In the genomic region with DNA sequence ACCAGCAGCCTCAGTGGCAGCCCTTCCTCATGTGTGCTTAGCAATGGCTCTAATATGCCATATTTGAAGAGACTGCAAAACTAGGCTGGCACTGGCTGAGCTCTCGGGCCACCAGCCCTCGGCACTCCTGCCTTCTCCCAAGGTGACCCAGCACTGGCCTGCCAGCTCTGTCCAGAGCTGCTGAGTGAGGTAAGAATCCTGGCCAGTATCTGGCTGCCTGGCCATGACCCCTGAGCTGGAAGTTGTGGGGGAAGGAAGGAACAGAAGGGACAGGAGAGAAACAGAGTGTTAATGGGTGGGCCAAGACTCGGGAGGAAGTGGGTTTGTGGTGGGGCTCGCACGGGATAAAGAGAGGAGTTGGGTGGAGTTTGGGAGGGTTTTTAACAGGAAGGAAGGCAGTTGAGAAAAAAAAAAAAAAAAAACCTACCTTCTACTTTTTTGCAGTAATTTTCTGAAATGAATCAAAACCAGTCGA, we compare ENCODE assay signal across 9 mouse cellular contexts. TPM values are rescaled to one million over a fixed set of nuclear protein-coding genes. Genes with fewer than 3 reads are reported as not detected.
DNase-seq lines count a peak whose midpoint lies in the region; ATAC-seq and TF ChIP-seq lines count a peak whose summit lies in the region.
"Had no signal": no experiment of that assay in that cellular context is flagged by ENCODE, and none has a peak within 500 bp of the region (broad histone marks: within the 10 kb centered on the region; RNA-seq: fewer than 3 reads in every experiment).

No protein-coding gene starts in this region.

- peak overlapping the region; percentile 1; the same call in 1 of the 2 replicates for H3K27ac ChIP-seq in ES-E14 (ENCODE audit: insufficient read depth, low read depth, low read length, poor library complexity, severe bottlenecking)
- H3K27ac ChIP-seq in embryonic facial prominence, embryonic 10.5 days (replicated peaks), result peak overlapping the region; percentile 7; the same call in 1 of the 2 replicates
- peak overlapping the region; percentile 96 for H3K27ac ChIP-seq in liver, postnatal 0 days (ENCODE audit: low read depth)
- H3K27ac ChIP-seq: neural tube, embryonic 13.5 days had no signal

- in situ Hi-C loops in ES-E14 (cut with MboI; ENCODE audit: low sequenced_read_pairs in 2 of 2, unreplicated experiment in 2 of 2), result no loop called here

- H3K9ac ChIP-seq in ES-E14 (ENCODE audit: insufficient read depth, low read depth, low read length, poor library complexity, severe bottlenecking), result 0 out of 2 replicates have a peak overlapping the region, but pooled peaks have one; percentile 30
- H3K9ac ChIP-seq in liver, postnatal 0 days (replicated peaks), result peak overlapping the region; percentile 68
- H3K9ac ChIP-seq: neural tube, embryonic 13.5 days had no signal

- H3K4me2 ChIP-seq in liver, postnatal 0 days (ENCODE audit: low read depth, low read length), result peak overlapping the region; percentile 54
- H3K4me2 ChIP-seq: neural tube, embryonic 13.5 days had no signal

- H3K4me1 ChIP-seq in ES-E14 (ENCODE audit: control insufficient read depth in 2 of 2, insufficient read depth in 2 of 2, low read length in 2 of 2, poor library complexity in 1 of 2), result peaks cover 7 to 24% of the 10 kb centered on the region in 2 experiments
- H3K4me1 ChIP-seq in embryonic facial prominence, embryonic 10.5 days, result peaks cover 50% of the 10 kb centered on the region
- peaks cover 60% of the 10 kb centered on the region for H3K4me1 ChIP-seq in liver, postnatal 0 days (ENCODE audit: insufficient read depth)

- ATAC-seq in hematopoietic stem cell, adult 5-6 weeks (replicated peaks in 1 of 2; ENCODE audit: insufficient read depth in 1 of 2, low FRiP score in 2 of 2, low TSS enrichment in 1 of 2, low read depth in 1 of 2, poor library complexity in 2 of 2, severe bottlenecking in 2 of 2), result peak; percentile 67 to 80
- peak; percentile 56 for ATAC-seq in liver, postnatal 0 days

- no peaks in the 10 kb centered on the region for H3K9me3 ChIP-seq in ES-E14 (ENCODE audit: control insufficient read depth, insufficient read depth, low read depth, low read length)
- H3K9me3 ChIP-seq in embryonic facial prominence, embryonic 10.5 days, result no peaks in the 10 kb centered on the region
- no peaks in the 10 kb centered on the region for H3K9me3 ChIP-seq in liver, postnatal 0 days (ENCODE audit: low read length)
- H3K9me3 ChIP-seq: neural tube, embryonic 13.5 days had no signal

- 45% methylated on average over 6 of the region's 6 CpGs for WGBS in embryonic facial prominence, embryonic 10.5 days
- WGBS in liver, postnatal 0 days (ENCODE audit: insufficient replicate concordance), result 6% methylated on average over 6 of the region's 6 CpGs

- no peaks in the 10 kb centered on the region for H3K36me3 ChIP-seq in ES-E14 (ENCODE audit: control insufficient read depth, insufficient read depth, low read length, poor library complexity, severe bottlenecking)
- H3K36me3 ChIP-seq in embryonic facial prominence, embryonic 10.5 days (replicated peaks), result no peaks in the 10 kb centered on the region
- H3K36me3 ChIP-seq in liver, postnatal 0 days (replicated peaks; ENCODE audit: insufficient read depth, low read length), result no peaks in the 10 kb centered on the region
- H3K36me3 ChIP-seq: neural tube, embryonic 13.5 days had no signal

- H3K4me3 ChIP-seq in ES-E14 (ENCODE audit: insufficient read depth in 1 of 2, low read depth in 1 of 2, low read length in 2 of 2, poor library complexity in 1 of 2, severe bottlenecking in 1 of 2), result no peak overlapping the region
- H3K4me3 ChIP-seq in embryonic facial prominence, embryonic 10.5 days, result no peak overlapping the region
- H3K4me3 ChIP-seq in liver, postnatal 0 days (ENCODE audit: low read depth, low read length), result no peak overlapping the region; the same call in 1 of the 2 replicates
- H3K4me3 ChIP-seq: neural tube, embryonic 13.5 days had no signal

- 0 out of 2 replicates have a peak, but pooled peaks have one; percentile 47 for TF ChIP-seq EP300 in liver, postnatal 0 days (IDR thresholded peaks at IDR 0.05; ENCODE audit: low read depth)

- no peak for TF ChIP-seq CTCF in liver, postnatal 0 days (IDR thresholded peaks at IDR 0.05; ENCODE audit: low read depth)

- no peak for DNase-seq in ES-E14 (ENCODE audit: low read depth, low spot score)
- DNase-seq in embryonic facial prominence, embryonic 10.5 days (ENCODE audit: low spot score), result no peak
- DNase-seq in liver, postnatal 0 days, result peak; percentile 51
- peak; percentile 78 for DNase-seq in thymus, postnatal 0 days (ENCODE audit: low spot score)
- DNase-seq in cerebellum, adult 9-10 months, result no peak
- DNase-seq in c-Kit-positive CD71-positive TER-119-positive erythroid progenitor cells, embryonic 14.5 days (ENCODE audit: low spot score), result no peak
- no peak for DNase-seq in urinary bladder, adult 18-20 months (ENCODE audit: low spot score in 2 of 2)

- H3K27me3 ChIP-seq in embryonic facial prominence, embryonic 10.5 days (replicated peaks; ENCODE audit: low read depth, poor library complexity, severe bottlenecking), result peaks cover 14% of the 10 kb centered on the region; the same call in 1 of the 2 replicates
- H3K27me3 ChIP-seq in liver, postnatal 0 days (ENCODE audit: insufficient read depth, low read length), result no peaks in the 10 kb centered on the region
- H3K27me3 ChIP-seq: neural tube, embryonic 13.5 days had no signal

TF ChIP-seq in ES-E14, 5 proteins besides CTCF, POLR2A, EP300 and RAD21:
- no peak for TF ChIP-seq ZC3H11A (IDR thresholded peaks at IDR 0.05; ENCODE audit: borderline replicate concordance, low read depth, low read length)
- TF ChIP-seq CHD2 (IDR thresholded peaks at IDR 0.05; ENCODE audit: low read depth, low read length), result no peak
- TF ChIP-seq MAFK (IDR thresholded peaks at IDR 0.05; ENCODE audit: insufficient read depth, low read depth, low read length), result no peak
- TF ChIP-seq ZNF384 (IDR thresholded peaks at IDR 0.05; ENCODE audit: low read depth, low read length), result no peak

RNA-seq across cellular contexts. Expression of a gene that starts 17.9 kb away (rescaled TPM):
- 47.3 and 47.5 TPM in 2 replicates for total RNA-seq in ES-E14 (2012; rRNA removed)
- 10.5 and 12.1 TPM in 2 replicates for polyA plus RNA-seq in embryonic facial prominence, embryonic 10.5 days (2016; fragmentation: Nextera tagmentation; extraction: Ambion mirVana)
- total RNA-seq in hematopoietic stem cell, adult 5-6 weeks (2017), result 135 and 180 TPM in 2 replicates
- polyA plus RNA-seq in liver, postnatal 0 days (2015; fragmentation: Nextera tagmentation; extraction: Ambion mirVana), result 27.1 and 30.7 TPM in 2 replicates
- 64.4 and 79.1 TPM in 2 replicates for polyA plus RNA-seq in thymus, postnatal 0 days (2015; fragmentation: Nextera tagmentation; extraction: Ambion mirVana)

Comparison
In these comparisons a context has a peak if more than half of its experiments do, and no peak if none do; other contexts are left out.
1. DNase-seq: peak in liver, postnatal 0 days (single experiment) and thymus, postnatal 0 days (single experiment); none in ES-E14 (single experiment), embryonic facial prominence, embryonic 10.5 days (single experiment), cerebellum, adult 9-10 months (single experiment), c-Kit-positive CD71-positive TER-119-positive erythroid progenitor cells, embryonic 14.5 days (single experiment) and urinary bladder, adult 18-20 months (0 of 2).
2. H3K27ac ChIP-seq: peak in every context shown above with its lines; median percentile 96 in liver, postnatal 0 days; 7 in embryonic facial prominence, embryonic 10.5 days; 1 in ES-E14.